Mouse (Mus musculus): ENCODE measurements at regions not wholly inside any gene's neighbourhood (a gene's known extent, or its start where the extent isn't known, plus 50 kb on each side); places are given as distances from the start of the nearest gene placed in this dataset.

GRCm38 (mm10) chr1:89207306-89207705 lies 137.1 kb downstream of the Sh3bp4 start:
- no peak for DNase-seq

- no peak for DNase-seq
These were observed 140.9 kb downstream of the Sh3bp4 start for GRCm38 (mm10) chr1:89211116-89211515.

DNA sequence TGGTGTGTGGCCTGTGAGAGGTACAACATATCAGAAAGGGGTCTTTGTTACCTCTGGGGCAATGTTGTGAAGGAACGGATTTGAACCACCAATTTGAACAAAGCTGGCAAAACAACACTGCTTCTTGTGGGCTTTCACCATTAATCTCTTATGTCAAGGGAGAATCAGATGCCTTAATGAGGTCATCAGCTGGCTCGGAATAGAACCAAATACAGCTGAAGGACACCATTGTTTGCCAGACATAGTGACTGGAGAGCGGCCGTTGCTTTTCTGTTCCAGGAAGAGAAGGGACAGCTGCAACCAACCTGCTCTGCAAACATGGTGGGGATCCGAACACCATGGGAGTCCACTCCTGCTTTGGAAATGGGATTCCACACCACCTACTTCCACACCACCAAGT lies 158.2 kb downstream of the Sh3bp4 start:
- no peak for DNase-seq

DNA sequence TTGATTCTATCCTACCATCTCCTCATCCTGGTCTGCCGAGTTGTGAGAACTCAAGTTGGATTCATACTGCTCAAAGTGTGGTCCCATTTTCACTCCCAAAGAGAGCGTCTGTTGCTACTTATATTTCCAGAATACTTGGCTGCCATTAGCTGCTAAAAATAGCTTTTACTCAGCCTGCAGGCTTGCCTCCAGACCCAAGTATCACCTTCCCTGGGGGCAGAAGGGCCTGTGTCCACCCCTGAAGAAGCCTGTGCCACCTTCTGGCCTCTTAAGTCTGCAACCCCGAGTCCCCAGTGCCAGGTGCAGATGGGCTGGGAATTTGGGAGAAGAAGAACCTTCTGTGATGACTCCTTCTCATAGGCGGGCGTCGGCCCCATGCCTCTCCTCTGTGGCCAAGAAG lies 161.5 kb downstream of the Sh3bp4 start:
- DNase-seq: no peak

- DNase-seq: no peak
These were observed 162.2 kb downstream of the Sh3bp4 start for GRCm38 (mm10) chr1:89232391-89232790.

- DNase-seq: no peak
These were observed 164.7 kb downstream of the Sh3bp4 start for GRCm38 (mm10) chr1:89234895-89235294.

DNA sequence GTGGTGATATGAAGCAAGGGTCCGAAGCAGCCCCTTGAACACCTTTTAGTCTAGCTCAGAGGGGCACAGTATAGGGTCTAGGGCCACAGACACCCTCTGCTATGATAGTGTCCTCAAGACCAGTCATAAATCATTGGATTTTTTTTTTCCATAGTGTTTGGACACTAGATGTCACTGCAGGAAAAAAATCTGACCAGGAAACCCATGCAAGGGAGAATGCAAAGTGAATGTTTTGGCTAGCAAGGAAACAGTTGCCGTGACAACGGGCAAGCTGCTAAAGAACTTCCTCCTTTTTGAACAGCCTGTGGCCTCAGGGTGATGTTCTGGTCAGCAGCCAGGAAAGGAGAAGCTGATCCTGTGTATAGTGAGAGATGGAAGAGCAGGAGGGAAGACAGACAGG lies 165.1 kb downstream of the Sh3bp4 start:
- DNase-seq: peak; percentile 83

GRCm38 (mm10) chr1:89237696-89238095 lies 167.5 kb downstream of the Sh3bp4 start:
- DNase-seq: no peak

DNA sequence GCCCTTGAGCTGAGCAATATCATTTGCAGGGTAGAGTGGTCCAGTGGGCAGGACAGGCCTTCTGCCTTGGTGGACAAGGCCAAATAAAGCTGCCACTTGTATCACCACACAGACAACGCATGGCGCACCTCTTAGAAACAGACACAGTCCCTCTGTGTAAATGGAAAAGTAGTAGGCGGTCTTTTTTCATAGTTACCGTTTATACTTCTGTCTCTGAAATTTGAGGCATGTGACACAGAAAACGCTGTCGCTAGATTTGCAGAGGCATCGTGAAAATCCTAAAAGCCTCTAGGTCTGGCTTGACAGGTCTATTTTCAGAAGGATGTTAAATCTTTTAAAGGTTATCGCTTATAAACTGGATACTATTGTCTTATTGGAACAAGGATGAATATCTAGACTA lies 174.4 kb downstream of the Sh3bp4 start:
- DNase-seq: no peak

DNA sequence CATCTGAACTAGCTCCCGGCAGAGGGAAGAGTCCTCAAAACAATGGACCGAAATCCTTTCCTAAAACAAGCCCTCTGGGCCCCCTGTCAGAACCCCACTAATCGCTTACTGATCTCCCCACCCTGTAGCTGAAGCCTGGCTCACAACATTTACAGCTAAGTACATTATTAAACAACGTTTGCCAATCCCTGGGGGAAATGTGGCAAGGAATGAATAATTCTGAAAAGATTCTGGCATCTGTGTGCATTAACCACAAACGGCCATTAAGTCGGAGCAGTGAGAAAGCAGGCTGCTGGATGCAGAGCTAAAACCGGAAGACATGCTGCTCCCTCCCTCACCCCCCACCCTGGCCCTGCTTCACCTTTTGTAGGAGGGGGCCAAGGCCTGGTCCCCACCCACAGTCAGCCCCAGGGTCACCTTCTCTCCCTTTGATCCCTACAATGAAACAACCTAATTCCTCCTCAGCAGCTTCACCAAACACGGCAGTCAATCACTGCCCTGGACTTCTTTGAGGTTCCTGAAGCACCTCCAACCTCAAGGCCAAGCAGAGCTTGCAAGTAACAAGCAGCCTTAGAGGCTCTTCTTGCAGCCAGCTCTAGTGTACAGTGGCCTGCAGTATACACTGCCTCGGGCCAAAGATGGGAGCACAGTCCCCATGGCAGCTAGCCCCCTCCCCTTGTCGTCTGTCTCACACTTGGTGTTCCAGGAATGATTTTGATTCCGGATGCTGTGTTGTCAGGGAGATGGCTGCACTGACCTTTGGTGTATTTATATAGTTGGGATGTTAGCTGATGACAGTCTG lies 175.2 kb downstream of the Sh3bp4 start:
- DNase-seq: no peak

DNA sequence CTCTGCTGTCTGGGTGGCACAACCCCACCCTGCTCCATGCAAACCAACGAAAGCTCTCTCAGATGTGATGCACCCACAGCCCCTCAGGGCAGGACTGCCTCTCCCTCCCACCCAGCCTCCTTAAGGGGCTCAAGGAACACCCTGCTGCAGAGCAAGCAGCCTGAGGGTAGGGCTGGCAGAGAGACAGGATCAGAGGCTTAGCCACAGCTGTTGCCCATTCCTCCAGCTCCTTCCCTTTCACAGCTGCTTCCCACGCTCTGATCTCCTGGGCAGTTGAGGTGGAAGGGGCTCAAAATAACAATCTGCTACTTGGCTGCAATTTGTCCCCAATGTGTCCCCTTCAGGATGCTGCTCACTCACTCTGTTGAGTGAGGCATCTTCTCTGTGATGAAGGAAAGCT lies 181.5 kb downstream of the Sh3bp4 start:
- no peak for DNase-seq

DNA sequence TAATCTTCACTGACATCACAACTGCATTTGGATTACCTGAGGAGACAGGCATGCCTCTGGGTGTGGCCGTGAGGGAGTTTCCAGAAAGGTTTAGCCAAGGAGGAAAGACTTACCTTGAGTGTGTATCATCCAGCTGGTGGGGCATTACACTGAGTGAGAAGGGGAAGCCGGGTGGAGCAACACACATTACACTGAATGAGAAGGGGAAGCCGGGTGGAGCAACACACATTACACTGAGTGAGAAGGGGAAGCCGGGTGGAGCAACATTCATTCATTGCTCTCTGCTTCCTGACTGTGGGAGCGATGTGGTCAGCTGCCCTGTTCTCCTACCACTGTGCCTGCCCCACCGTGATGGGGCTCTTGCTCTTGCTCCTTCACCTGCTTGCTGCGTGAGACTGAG lies 182.3 kb downstream of the Sh3bp4 start:
- no peak for DNase-seq

DNA sequence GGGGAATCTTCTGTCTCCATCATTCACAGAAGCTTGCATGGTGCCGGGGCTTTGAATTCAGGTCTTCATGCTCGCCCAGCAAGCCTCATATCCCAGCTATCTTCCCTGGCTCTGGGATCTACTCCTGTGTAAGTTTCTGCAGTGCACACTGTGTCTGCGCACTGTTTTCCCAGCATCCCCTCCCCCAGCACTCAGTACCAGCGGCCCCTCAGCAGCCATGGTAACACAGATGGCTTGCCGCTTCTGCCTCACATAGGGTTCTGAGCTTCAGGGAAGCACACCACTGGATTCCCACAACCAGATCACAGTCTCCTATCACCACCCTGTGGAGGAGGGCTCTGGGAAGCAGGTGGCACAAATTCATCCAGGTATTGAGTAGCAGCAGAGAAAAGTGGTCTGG lies 187.7 kb downstream of the Sh3bp4 start:
- DNase-seq: no peak

- no peak for DNase-seq
These were observed 188.8 kb upstream of the Agap1 start for GRCm38 (mm10) chr1:89265771-89266170.

- DNase-seq: no peak
These were observed 185.8 kb upstream of the Agap1 start for GRCm38 (mm10) chr1:89268806-89269205.

- DNase-seq: no peak
These were observed 182.9 kb upstream of the Agap1 start for GRCm38 (mm10) chr1:89271743-89272142.

DNA sequence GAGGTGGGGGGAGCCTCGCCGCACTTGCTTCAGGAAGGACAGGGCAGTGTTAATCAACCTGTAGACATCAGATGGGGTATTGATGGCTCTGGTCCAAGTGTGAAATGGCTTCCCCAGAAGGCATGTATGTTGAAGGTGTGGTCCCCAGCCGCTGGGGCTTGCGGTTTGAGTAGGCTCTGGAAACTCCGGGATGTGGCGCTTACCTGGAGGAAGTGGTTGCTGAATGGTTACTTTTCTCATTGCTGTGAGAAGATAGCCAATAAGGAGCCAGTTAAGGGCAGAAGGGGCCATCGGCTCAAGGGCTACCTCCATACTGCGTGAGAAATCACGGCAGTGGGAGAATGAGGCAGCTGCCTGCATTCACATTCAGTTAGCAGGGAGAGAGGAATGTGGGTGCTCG lies 181.6 kb upstream of the Agap1 start:
- DNase-seq: no peak

DNA sequence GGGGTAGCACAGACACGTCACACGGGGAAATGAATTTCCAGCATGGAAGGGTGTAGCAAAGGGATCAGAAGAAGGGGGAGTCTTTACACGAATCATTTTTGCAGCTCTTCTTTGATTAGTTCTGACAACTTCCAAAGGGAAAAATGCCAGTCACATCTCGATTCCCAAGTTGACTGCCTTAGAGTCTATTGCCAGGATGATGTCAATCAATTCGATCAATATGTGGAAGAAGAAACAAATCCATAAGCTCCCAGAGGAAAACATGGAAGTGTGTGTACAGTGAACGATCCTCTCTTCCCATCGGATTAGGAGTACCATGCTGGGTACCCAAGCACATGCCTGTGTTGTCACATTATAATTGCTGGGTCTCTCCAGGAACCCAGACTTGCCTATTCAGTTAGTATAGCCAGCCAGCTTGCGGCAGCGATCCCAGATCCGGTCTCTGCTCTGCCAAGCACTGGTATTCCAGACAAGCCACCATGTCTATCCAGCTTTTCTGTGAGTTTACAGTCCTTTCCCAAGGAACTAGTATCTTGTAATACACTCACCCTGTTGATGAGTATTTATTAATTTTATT lies 180.7 kb upstream of the Agap1 start:
- no peak for DNase-seq

DNA sequence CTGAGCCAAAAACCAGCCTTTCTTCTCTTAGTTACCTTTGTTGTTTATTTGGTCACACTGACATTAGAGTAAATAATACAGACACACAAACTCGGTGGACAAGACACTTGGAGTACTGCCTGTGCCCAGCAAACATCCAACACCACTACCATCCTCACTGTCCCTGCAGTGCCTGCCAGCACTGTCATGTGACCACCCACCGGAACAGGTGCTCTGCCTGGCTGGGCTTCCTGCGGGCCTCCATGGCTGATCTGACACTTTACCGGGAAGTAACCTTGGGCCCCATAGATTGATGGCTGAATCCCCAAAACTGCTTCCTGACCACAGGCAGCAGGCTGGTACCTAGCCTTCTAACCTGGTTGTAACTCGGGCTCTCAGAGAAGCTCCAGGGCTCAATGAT lies 175.2 kb upstream of the Agap1 start:
- DNase-seq: no peak

DNA sequence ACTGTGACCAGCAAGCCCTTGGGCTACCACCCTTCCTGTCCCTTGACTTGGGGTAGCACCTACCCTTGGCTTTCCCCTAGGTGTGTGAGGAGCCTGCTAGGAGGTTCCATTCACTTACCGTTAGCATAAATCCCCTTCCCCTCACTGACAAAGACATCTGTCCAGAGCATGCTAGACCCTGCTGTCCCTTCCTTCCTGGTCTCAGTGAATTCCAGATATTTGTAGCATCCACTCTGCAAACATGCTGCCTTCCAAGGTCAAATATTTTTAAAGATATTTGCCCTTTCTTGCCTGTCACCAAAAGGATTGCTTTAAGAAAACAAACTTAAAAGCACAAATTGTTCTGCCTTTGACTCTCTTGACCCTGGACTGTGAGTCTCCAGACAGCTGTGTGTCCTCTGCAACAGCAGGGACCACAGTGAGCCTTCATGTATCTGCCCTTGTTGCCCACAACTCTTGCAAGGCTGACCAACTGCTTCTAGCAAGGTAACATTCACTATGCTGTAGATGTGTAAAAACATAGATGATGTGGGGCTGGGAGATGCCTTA lies 173.4 kb upstream of the Agap1 start:
- DNase-seq: no peak

DNA sequence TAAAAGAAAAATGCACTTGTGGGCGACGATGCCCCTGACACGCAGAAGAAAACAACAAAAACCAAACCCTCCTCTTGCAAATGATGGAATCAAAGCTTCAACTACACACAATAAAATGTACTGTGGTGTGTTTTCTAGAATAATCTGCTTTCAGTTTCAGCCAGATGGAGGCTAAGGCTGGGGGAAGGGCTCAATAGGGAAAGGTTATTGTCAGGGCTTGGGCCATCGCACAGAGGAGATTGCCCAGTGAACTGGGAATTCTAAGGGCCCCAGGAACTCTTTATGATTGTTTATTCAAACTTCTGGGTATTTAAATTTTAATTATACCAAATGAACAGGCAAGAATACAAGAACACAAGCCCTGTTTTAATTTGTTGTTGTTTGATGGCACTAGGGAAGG lies 169.6 kb upstream of the Agap1 start:
- no peak for DNase-seq

DNA sequence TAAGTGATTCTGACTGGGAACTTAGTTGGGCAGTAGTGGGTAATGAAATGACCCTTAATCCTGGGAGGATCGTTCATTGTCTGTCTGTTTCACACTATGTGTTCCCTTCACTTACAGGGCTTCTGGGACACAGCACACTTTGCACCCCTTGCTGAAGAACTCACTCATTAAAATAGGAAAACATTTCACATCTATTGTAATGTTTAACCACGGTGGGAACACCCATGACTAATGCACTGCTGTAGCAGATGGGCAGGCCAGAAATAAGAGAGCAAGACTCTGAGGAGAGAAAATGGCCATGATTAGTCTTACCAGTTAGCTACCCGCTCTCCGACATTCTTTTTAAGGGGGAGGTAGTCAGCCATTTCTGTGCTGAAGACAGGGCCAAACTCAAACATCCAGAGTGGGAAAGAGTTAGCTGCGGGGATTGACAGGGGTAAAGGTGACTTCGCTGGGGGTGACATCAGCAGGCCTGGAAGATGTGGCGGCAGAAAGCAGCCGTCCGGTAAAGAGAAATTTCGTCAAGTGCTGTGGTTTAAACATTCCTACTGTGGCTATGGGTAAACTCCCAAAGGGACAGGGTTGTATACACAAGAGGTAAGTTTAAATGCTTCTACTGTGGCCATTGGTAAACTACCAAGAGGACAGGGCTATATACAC lies 167.3 kb upstream of the Agap1 start:
- no peak for DNase-seq

DNA sequence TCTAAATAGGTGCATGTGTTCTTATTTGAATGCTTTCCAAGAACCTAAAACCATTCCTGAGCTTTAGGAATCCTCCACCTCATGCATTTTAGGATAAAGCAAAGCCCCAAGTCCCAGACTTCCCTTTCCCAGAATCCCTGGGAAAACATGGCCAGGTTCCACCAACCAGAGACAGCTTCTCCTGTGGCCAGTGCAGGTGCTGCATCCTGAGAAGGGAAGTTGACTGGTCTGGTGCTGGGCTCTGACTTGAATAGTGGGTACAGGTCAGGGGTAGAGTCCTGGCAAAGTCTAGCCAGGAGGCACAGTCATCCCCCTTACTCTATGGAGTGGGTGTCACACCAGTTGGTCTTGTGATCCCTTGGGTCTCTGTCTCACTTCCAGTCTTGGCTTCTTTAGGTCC lies 166.6 kb upstream of the Agap1 start:
- DNase-seq: no peak

DNA sequence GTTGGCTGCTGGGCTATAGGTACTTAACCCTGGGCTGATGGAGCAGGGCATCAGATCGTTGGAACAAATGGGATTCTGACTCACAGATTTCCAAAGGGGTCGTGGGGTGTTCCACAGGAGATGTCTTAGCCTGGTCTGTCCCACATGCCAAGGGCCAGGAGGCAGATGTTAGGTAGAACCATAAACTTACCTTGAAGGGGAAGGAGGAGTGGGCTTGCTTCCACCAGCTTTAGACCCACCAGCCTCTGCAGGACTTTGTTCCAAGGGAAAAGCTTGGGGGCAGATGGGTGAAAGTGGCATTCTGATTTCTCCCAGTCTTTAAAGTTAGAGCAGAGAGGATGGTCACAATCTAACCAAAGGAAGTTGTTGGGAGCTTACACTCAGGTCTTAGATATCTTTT lies 165.7 kb upstream of the Agap1 start:
- no peak for DNase-seq

Measured in cerebellum, adult 9-10 months (tissue).